Mouse (Mus musculus): ENCODE data around the gene Faf1.

Gene Faf1

GRCm38 (mm10) chr4:109981083-109981870, 304.9 kb downstream of the Faf1 start:
- no peak for DNase-seq

GRCm38 (mm10) chr4:109981871-109982680, 305.7 kb downstream of the Faf1 start:
- DNase-seq, result no peak

- DNase-seq, result no peak
Observed at GRCm38 (mm10) chr4:109982681-109983265, 306.4 kb downstream of the Faf1 start.

GRCm38 (mm10) chr4:109983281-109984001, 307.1 kb downstream of the Faf1 start:
- DNase-seq, result no peak

GRCm38 (mm10) chr4:109984011-109984411, 307.6 kb downstream of the Faf1 start:
- DNase-seq, result no peak

- no peak for DNase-seq
Observed at GRCm38 (mm10) chr4:109984496-109985423, 308.4 kb downstream of the Faf1 start.

- DNase-seq, result no peak
Observed at GRCm38 (mm10) chr4:109985424-109986172, 309.2 kb downstream of the Faf1 start.

- DNase-seq, result no peak
Observed at GRCm38 (mm10) chr4:109986301-109986700, 309.9 kb downstream of the Faf1 start.

- no peak for DNase-seq
Observed at GRCm38 (mm10) chr4:109986748-109987355, 310.5 kb downstream of the Faf1 start.

GRCm38 (mm10) chr4:109987560-109988362, 311.4 kb downstream of the Faf1 start:
- DNase-seq, result no peak

GRCm38 (mm10) chr4:109988411-109988810, 312.0 kb downstream of the Faf1 start:
- no peak for DNase-seq

- no peak for DNase-seq
Observed at GRCm38 (mm10) chr4:109989213-109989612, 312.8 kb downstream of the Faf1 start.

GRCm38 (mm10) chr4:110006044-110006443, 329.7 kb downstream of the Faf1 start:
- no peak for DNase-seq

Data from kidney, postnatal 14 days (tissue).